Mouse (Mus musculus) forebrain, embryonic 10.5 days (tissue): Measurements from ENCODE around the gene Tub. TPM values are rescaled to one million over a fixed set of nuclear protein-coding genes. Genes with fewer than 3 reads are reported as not detected.

Experiments
- DNase-seq: peaks from one replicate; pipeline ENCODE4 v3.0.0-alpha.2; 2017; ENCODE audit warnings: low spot score; ENCODE audit errors: extremely low spot score
- H3K27ac ChIP-seq: fragments of 300-500 bp; sonication (generic); 2 replicates; pipeline ENCODE4 v1.5.1; 2016; ENCODE audit warnings: mild to moderate bottlenecking
- H3K27me3 ChIP-seq: fragments of 300-500 bp; sonication (generic); 2 replicates; pipeline ENCODE4 v1.6.1; 2016; ENCODE audit warnings: mild to moderate bottlenecking; ENCODE audit not compliant: poor library complexity, severe bottlenecking
- H3K36me3 ChIP-seq: fragments of 300-500 bp; sonication (generic); replicated peaks from 2 replicates; pipeline ENCODE4 v1.6.1; 2016; ENCODE audit warnings: mild to moderate bottlenecking, moderate library complexity
- H3K4me1 ChIP-seq: fragments of 300-500 bp; sonication (generic); 2 replicates; pipeline ENCODE4 v1.6.1; 2016
- H3K4me3 ChIP-seq: fragments of 300-500 bp; sonication (generic); 2 replicates; pipeline ENCODE4 v1.5.1; 2016; ENCODE audit warnings: mild to moderate bottlenecking, moderate library complexity
- H3K9me3 ChIP-seq: fragments of 300-500 bp; sonication (generic); 2 replicates; pipeline ENCODE4 v1.6.1; 2016; ENCODE audit warnings: mild to moderate bottlenecking, moderate library complexity
- WGBS: fragments of 180-500 bp; shearing (Covaris S2); methylation state at CpG from one replicate; pipeline ENCODE4 v1.1.7; 2016; 5-methylcytosine and 5-hydroxymethylcytosine counted together
- polyA plus RNA-seq: library from polyadenylated mRNA; unstranded; fragments of >200 nt; fragmentation: Nextera tagmentation; extraction: Ambion mirVana; gene quantifications from 2 replicates; pipeline ENCODE4 v1.2.1, GENCODE M21; 2016

The Tub gene
- polyA plus RNA-seq, 1 experiment from 2014 or later = 5.2 TPM

- H3K36me3 ChIP-seq = no peaks in the 10 kb centered on the region
- no peak overlapping the region for H3K4me3 ChIP-seq
- WGBS = 90% methylated on average over 4 of the region's 4 CpGs
- H3K27ac ChIP-seq = no peak overlapping the region
- H3K9me3 ChIP-seq = no peaks in the 10 kb centered on the region
- no peaks in the 10 kb centered on the region for H3K27me3 ChIP-seq
- no peaks in the 10 kb centered on the region for H3K4me1 ChIP-seq
- DNase-seq = no peak
Observed at GRCm38 (mm10) chr7:109069641-109070040, 119.5 kb downstream of the Tub start.

- no peak overlapping the region for H3K27ac ChIP-seq
- H3K4me1 ChIP-seq = no peaks in the 10 kb centered on the region
- H3K27me3 ChIP-seq = no peaks in the 10 kb centered on the region
- H3K9me3 ChIP-seq = no peaks in the 10 kb centered on the region
- no peaks in the 10 kb centered on the region for H3K36me3 ChIP-seq
- 82% methylated on average over 5 of the region's 5 CpGs for WGBS
- H3K4me3 ChIP-seq = no peak overlapping the region
- no peak for DNase-seq
Observed at GRCm38 (mm10) chr7:109072326-109072725, 122.2 kb downstream of the Tub start.

GRCm38 (mm10) chr7:109082269-109083112 is 132.4 kb downstream of the Tub start:
- no peaks in the 10 kb centered on the region; the same call in 1 of the 2 replicates for H3K36me3 ChIP-seq
- WGBS = 24% methylated on average over 12 of the region's 12 CpGs
- peak overlapping the region; percentile 62 for H3K4me3 ChIP-seq
- peak; percentile 21 for DNase-seq
- peak overlapping the region; percentile 81 for H3K27ac ChIP-seq
- no peaks in the 10 kb centered on the region for H3K9me3 ChIP-seq
- H3K4me1 ChIP-seq = peaks cover 20% of the 10 kb centered on the region
- H3K27me3 ChIP-seq = peaks cover 18% of the 10 kb centered on the region; the same call in 1 of the 2 replicates

- Histone ChIP-seq H3K4me3 (peak within 1 kb of the TSS; percentile 62), H3K9me3 (no peaks in the 10 kb centered on the region), H3K36me3 (no peaks in the 10 kb centered on the region; the same call in 1 of the 2 replicates), H3K27me3 (peaks cover 18% of the 10 kb centered on the region; the same call in 1 of the 2 replicates), H3K4me1 (peaks cover 20% of the 10 kb centered on the region), H3K27ac (peak within 1 kb of the TSS; percentile 81)
- 5% methylated on average over 50 of the region's 50 CpGs for WGBS
- DNase-seq = peak; percentile 74
Observed at GRCm38 (mm10) chr7:109083113-109083812, 133.1 kb downstream of the Tub start, which contains the start of gene Ric3. Ric3 (minus strand) TSS chr7:109083331.

- Histone ChIP-seq H3K4me3 (0 out of 2 replicates have a peak overlapping the region, but pooled peaks have one; percentile 62), H3K4me1 (peaks cover 20% of the 10 kb centered on the region), H3K9me3 (no peaks in the 10 kb centered on the region), H3K27me3 (peaks cover 18% of the 10 kb centered on the region; the same call in 1 of the 2 replicates), H3K27ac (no peak overlapping the region), H3K36me3 (no peaks in the 10 kb centered on the region; the same call in 1 of the 2 replicates)
- 83% methylated on average over 4 of the region's 4 CpGs for WGBS
- DNase-seq = no peak
Observed at GRCm38 (mm10) chr7:109083813-109084184, 133.7 kb downstream of the Tub start.

Other genes starting within 250 kb of the Tub start
- gene Olfr512, start 237.0 kb upstream of the Tub start, polyA plus RNA-seq = not detected in 2 replicates
- not detected in 2 replicates for gene Olfr513, start 199.4 kb upstream of the Tub start, polyA plus RNA-seq
- gene Olfr514, start 124.3 kb upstream of the Tub start, polyA plus RNA-seq = not detected in 2 replicates
- gene Olfr516, start 99.8 kb upstream of the Tub start, polyA plus RNA-seq = not detected in 2 replicates
- not detected in 2 replicates for gene Olfr517, start 78.0 kb upstream of the Tub start, polyA plus RNA-seq
- gene Olfr518, start 65.3 kb upstream of the Tub start, polyA plus RNA-seq = not detected in 2 replicates
- not detected in 2 replicates for gene Olfr519, start 55.9 kb upstream of the Tub start, polyA plus RNA-seq
- 0.04 TPM in 1 of 2 replicates, not detected in the other for gene Nlrp10, start 20.2 kb upstream of the Tub start, polyA plus RNA-seq
- 71.7 and 74.4 TPM in 2 replicates for gene Eif3f, start 15.9 kb upstream of the Tub start, polyA plus RNA-seq
- 17.3 and 18.7 TPM in 2 replicates for gene Ric3, start 133.0 kb downstream of the Tub start, polyA plus RNA-seq
- 21.9 and 29.6 TPM in 2 replicates for gene Lmo1, start 224.9 kb downstream of the Tub start, polyA plus RNA-seq